Mouse (Mus musculus): Measurements from ENCODE around the gene Swt1.

Swt1 gene

GRCm38 (mm10) chr1:151366944-151367605 lies 61.2 kb downstream of the Swt1 start:
- DNase-seq (ENCODE audit: low read depth, low spot score), result no peak

DNA sequence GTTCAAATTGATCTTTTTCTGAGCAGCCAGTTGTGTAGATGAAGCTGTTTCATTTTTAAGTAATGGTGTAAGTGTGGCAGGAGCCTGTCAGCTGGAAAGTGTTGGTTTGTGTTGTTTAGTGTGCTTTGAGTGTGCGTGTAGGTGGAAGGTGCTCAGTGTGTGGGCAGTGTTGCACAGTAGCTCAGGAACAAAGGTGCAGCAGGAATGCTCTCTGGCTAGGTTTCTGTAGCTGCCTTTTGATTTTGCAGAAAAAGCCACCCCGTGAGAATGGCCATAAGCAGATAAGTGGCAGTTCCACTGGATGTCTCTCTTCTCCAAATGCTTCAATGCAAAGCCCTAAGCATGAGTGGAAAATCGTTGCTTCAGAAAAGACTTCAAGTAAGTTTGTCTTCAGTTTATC lies 68.9 kb downstream of the Swt1 start:
- DNase-seq (ENCODE audit: low read depth, low spot score), result no peak

- no peak for DNase-seq (ENCODE audit: low read depth, low spot score)
Observed at GRCm38 (mm10) chr1:151355994-151356393, 72.3 kb downstream of the Swt1 start.

DNA sequence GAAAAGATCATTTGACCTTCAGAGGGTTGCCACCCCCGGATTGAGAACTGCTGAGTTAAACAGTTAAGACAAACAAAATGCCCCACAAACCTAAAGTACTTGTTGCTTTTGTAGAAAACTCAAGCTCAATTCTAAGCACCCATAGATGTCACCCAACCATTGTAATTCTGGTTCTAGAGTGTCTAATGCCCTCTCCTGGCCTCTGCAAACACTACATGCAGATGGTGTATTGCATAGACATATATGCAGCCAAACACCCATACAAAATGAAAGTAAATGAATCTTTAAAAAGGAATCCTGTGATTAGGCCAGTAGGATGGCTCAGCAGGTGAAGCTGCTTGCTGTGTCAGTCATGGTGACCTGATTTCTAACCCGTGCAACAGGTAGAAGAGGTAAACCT lies 75.3 kb downstream of the Swt1 start:
- DNase-seq (ENCODE audit: low read depth, low spot score), result peak; percentile 67

GRCm38 (mm10) chr1:151348293-151348692 lies 80.0 kb downstream of the Swt1 start:
- peak; percentile 30 for DNase-seq (ENCODE audit: low read depth, low spot score)

GRCm38 (mm10) chr1:151346681-151347127 lies 81.6 kb downstream of the Swt1 start:
- DNase-seq (ENCODE audit: low read depth, low spot score), result peak; percentile 48

DNA sequence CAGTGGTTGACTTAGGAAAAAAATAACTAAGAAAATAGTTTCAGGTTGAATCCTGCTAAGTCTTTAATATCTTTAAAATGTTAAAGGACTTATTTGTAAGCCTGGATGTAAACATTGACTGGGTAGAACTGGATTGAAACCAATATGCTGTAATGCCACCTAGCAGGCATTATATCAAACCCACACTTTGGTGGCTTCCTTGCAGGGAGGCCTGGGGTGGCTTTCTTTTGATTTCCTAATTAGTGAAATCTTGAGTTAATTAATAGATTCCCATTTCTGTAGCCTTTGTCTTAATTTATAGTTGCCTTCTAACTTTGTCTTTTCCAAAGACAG lies 82.4 kb downstream of the Swt1 start:
- no peak for DNase-seq (ENCODE audit: low read depth, low spot score)

DNA sequence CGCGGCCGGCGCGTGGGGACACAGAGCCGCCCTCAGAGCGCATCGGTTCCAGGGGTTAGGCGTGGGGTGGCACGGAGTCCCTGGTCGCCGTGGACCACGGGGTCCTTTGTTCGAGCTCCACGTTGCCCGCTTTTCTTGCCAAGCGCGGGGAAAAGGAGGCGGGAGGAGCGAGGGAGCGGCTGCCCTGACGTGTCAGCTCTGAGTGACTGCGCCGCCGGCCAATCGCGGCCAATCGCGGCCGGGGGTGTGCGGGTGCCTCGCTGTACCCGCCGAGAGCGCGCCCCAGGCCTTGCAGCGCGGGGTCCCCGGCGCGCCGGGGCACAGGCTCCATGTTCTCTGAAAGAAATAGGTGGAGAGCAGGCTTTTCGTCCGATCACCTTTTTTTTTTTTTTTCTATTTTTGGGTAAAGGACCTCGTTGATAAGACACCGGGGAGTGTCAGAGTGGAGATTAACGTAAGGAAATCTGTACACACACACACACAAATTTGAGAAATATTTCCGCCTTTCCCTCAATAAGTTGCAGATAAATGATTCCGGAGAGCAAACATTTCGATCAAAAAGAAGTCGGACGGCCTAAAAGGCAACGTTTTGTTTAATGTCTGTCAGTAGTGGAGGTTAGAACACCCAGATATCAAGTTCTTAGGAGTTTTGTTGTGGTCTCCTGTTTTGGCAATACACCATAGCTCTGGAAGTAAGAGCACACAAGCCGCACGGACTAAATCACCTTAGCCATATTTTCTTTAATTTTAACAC lies 83.0 kb downstream of the Swt1 start:
- peak; percentile 95 for DNase-seq (ENCODE audit: low read depth, low spot score)

GRCm38 (mm10) chr1:151344283-151345108 lies 83.8 kb downstream of the Swt1 start, which contains the start of gene Ivns1abp:
Gene Ivns1abp (plus strand): TSS chr1:151344477.
- DNase-seq (ENCODE audit: low read depth, low spot score), result peak; percentile 99

DNA sequence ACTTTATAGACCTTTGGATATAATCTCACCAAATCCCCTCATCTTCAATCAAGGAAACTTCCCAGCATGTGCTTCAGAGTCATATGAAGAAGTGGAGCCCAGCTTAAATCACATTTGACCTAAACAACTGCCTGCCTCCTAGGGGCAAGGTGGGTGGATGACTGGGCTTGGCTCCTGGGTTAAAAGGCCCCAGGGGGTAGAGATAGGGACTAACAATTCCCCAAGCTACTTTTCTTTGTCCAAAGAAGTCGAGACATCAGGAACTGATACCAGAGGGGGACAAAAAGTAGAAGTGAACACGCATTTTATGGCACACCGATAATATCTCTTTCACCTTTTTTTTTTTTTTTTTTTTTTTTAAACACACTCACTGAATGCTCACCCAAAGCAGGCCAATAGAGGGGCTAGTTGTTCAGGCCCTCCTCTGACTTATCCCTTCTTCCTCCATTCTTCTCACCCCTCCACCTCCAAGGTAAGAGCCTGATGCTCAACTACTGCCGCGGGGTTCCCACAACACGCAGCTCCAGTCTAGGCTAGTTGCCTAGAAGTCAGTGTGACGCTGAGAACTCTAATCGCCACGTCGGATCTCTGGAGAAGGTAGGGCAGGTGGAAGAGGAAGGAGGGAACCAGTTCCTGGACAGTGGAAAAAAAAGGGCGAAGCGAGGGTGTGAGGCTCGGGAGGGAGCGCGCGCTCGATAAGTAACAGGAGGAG lies 84.5 kb downstream of the Swt1 start:
- DNase-seq (ENCODE audit: low read depth, low spot score), result peak; percentile 60

DNA sequence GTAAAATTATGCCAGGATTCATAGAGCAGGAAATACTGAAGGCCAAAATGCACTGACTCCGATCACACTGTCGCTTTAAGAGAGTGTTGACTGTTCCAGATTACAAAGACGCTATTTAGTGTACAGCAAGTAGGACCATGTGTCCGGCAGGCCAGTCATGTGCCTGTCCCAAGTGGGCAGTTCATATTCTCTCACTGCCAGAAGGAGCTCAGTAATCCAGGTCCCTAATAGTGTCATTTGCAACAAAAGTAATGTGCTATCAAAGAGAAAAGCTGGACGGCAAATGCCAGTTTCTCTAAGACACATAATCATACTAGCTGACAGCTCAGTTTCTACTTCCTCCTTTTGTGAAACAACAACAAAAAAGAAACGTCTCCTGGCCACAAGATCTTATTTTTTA lies 85.3 kb downstream of the Swt1 start:
- no peak for DNase-seq (ENCODE audit: low read depth, low spot score)

DNA sequence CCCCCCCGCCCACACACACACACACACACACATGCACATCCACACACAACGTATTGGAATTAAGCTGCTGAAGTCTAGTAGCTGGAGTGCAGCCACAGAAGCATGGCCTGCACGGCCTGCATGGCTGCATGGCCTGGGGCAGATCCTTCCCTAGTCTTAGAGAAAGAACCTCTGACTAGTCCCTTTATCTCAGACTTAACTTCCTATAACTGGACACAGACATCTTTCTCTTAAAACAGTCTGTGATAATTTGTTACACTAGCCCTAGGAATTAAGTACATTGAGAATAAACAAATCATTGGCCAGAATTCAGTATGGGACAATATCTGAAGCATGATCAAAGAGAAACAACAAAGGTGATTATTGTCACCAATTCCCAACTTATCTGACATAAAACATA lies 85.9 kb downstream of the Swt1 start:
- DNase-seq (ENCODE audit: low read depth, low spot score), result no peak

GRCm38 (mm10) chr1:151341321-151342044 lies 86.8 kb downstream of the Swt1 start:
- DNase-seq (ENCODE audit: low read depth, low spot score), result no peak

DNA sequence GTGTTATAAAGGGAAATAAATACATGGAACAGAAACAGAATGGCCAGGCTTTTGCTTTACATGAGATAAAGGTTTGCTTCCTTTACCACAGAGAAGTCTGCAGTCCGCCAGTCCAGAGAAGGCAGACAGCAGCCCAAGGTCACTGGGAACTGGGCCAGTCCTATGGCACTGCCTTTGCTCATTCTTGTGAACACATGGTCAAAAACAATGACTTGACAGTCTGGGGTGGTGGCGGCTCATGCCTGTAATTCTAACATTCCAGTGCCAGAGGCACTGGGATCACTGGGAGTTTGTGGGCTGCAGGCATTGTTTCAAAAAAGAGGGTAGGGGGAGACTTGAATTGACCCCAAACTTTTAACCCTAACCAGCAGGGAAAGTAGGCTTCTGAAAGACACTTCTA lies 89.3 kb downstream of the Swt1 start:
- DNase-seq (ENCODE audit: low read depth, low spot score), result no peak

DNA sequence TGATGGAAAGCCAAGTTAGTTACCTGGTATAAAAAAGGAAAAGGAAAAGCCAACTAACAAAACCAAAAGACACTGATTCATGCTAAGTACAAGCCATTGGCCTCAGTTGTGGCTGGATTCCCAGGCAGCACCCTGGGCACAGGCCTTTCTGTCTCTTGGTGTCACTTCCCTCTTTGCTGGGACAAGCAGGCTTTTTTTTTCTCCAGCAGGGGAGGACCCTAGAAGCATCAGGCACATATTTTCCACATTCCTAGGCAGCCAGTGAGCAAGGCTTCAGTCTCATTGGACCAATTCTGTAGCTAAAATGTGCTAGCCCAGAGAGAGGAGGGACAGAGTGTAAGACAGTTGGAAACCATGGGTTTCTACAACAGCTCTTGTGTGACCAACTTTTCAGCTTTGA lies 90.0 kb downstream of the Swt1 start:
- DNase-seq (ENCODE audit: low read depth, low spot score), result no peak

- no peak for DNase-seq (ENCODE audit: low read depth, low spot score)
Observed at GRCm38 (mm10) chr1:151332819-151333218, 95.4 kb downstream of the Swt1 start.

DNA sequence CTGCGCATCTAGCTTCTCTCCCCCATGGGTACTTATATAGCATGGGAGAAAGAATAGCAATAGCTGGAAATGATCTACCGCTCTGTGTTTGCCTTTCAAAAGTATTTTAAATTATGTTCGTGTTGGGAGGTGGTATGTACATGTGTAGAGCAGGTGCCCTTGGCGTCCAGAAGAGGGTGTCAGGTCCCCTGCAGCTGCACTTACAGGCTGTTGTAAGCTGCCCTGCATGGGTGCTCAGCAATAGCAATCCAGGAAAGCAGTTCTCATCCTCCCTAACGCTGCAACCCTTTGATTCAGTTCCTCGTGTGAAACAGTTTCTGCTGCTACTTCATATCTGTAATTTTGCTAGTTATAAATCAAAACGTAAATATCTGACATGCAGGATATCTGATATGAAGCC lies 98.7 kb downstream of the Swt1 start:
- DNase-seq (ENCODE audit: low read depth, low spot score), result no peak

- DNase-seq (ENCODE audit: low read depth, low spot score), result no peak
Observed at GRCm38 (mm10) chr1:151328341-151329097, 99.7 kb downstream of the Swt1 start.

DNA sequence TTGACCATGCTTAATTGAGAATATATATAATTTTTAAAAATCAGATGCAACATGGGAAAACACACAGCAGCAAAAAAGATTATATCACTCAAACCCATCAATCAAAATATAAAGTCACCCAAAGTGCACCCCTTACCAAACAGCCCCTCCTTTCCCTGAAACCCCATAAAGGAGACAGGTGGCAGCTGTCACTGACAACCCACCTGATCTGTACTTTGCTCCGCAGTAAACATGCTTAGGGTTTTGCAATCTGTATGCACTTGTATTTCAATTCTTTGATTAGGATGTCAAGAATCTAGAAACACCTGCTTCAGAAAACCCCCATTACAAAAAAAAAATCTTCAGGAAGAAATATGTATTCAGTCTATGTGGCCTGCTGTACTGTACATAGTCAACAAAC lies 102.9 kb downstream of the Swt1 start:
- DNase-seq (ENCODE audit: low read depth, low spot score), result no peak

- DNase-seq (ENCODE audit: low read depth, low spot score), result no peak
Observed at GRCm38 (mm10) chr1:151320408-151320807, 107.8 kb downstream of the Swt1 start.

All from CD4-positive helper T cell, adult 2 months (primary cell).